ENCODE assay signal across 12 mouse cellular contexts in genomic region chr9:60876085-60876484, GRCm38 (mm10).
"Had no signal": no experiment of that assay in that cellular context is flagged by ENCODE, and none has a peak within 500 bp of the region (broad histone marks: within the 10 kb centered on the region; RNA-seq: fewer than 3 reads in every experiment).

No protein-coding gene starts in this region.

- H3K4me1 ChIP-seq: limb, embryonic 10.5 days; liver, embryonic 12.5 days had no signal

- H3K9ac ChIP-seq: liver, embryonic 12.5 days; lung, embryonic 14.5 days; neural tube, embryonic 12.5 days had no signal

- H3K27ac ChIP-seq: left cerebral cortex, adult 2 months; limb, embryonic 10.5 days; liver, embryonic 12.5 days; neural tube, embryonic 12.5 days had no signal

- H3K9me3 ChIP-seq: limb, embryonic 10.5 days; liver, embryonic 12.5 days; neural tube, embryonic 12.5 days had no signal

- H3K27me3 ChIP-seq: liver, embryonic 12.5 days; neural tube, embryonic 12.5 days had no signal

- DNase-seq: kidney, adult 8-10 months; kidney, postnatal 25 days; lung, postnatal 10 days; retina, postnatal 1 day; spleen, adult 18-20 months; thymus, postnatal 36 days had no signal

- H3K4me3 ChIP-seq: left cerebral cortex, adult 2 months; limb, embryonic 10.5 days; liver, embryonic 12.5 days; myocyte; neural tube, embryonic 12.5 days had no signal

- H3K4me2 ChIP-seq: liver, embryonic 12.5 days; lung, embryonic 14.5 days; neural tube, embryonic 12.5 days had no signal

- ATAC-seq: liver, embryonic 12.5 days had no signal
